Mouse (Mus musculus) hindlimb bud, embryonic 11.5 days (tissue): Measurements from ENCODE around the gene Frat1.

ENCODE experiments used
- DNase-seq: peaks from one replicate; pipeline ENCODE4 v3.0.0-alpha.2; 2012; ENCODE audit warnings: low read depth, low spot score; ENCODE audit errors: extremely low spot score

Gene Frat1

DNA sequence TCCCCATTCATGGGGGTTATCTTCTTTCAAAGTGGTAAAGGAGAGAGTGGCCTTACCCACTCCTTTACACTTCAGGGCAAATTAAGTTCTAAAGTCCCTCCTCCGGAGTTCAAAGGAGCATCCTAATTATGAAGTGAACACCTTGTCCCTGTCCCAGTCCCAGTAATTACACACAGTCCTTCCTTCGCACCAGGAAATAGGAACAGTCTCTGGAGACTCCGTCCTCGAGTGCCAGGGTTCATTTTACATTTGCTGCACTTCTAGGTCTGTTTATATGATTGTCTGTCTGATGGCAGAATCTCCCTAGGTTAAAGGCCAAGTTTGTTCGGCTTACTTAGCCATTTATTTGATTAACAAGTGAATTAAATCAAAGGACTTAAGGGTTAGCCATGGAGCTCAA is 13.4 kb upstream of the Frat1 start:
- DNase-seq, result no peak

DNA sequence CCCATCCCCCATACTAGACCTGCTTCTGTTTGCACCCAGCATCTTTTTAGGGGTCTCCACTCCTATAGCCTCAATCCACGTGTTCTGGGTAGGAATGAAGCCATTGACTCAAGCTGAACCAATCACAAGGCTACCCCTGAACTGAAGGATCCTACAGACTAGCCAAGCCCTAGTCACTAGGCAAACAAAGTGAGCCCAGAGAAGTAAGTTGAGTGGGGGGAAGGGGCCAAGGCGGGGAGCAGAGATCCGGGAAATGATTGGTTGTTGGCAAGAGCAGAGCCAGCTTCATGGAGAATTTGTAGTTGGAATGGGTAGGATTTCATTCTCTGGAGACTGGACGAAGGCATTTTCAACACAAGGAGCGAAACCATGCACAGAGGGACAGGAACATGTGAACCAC is 12.9 kb upstream of the Frat1 start:
- DNase-seq, result no peak

- DNase-seq, result no peak
Measured at GRCm38 (mm10) chr19:41817325-41817724, 12.4 kb upstream of the Frat1 start.

GRCm38 (mm10) chr19:41818749-41819148 is 11.0 kb upstream of the Frat1 start:
- no peak for DNase-seq

GRCm38 (mm10) chr19:41821436-41821835 is 8.3 kb upstream of the Frat1 start:
- no peak for DNase-seq

DNA sequence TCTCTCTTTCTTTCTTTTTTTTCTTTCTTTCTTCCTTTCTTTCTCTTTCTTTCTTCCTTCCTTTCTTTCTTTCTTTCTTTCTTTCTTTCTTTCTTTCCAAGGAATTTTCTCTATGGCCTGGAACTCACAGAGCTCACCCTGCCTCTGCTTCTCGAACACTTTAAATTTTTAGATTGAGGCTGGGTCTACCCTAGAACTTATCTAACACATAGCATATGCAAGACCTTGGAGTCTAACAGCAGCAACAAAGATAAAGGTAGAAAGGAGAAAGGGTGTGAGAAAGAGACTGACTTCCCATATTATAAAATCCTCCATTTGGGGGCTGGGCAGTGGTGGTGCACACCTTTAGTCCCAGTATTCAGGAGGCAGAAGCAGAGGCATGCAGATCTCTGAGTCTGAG is 7.2 kb upstream of the Frat1 start:
- DNase-seq, result no peak

- no peak for DNase-seq
Measured at GRCm38 (mm10) chr19:41824950-41825349, 4.8 kb upstream of the Frat1 start.

- DNase-seq, result no peak
Measured at GRCm38 (mm10) chr19:41826529-41826928, 3.2 kb upstream of the Frat1 start.

DNA sequence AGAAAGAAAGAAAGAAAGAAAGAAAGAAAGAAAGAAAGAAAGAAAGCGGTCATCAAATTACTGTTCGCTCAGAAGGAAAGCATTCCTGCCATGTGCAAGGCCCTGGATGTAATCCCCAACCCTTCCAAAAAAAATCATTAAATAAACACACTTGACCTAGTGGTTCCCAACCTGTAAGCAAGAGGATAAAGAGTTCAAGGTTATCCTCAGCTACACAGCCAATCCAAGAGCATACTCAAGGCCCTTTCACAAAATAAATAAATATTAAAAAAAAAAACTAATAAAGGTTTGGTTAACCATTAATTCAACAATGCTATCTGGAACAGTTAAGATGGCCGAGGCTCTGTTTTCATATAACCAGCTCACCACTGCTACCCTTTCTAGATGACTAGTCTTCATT is 829 bp upstream of the Frat1 start:
- DNase-seq, result no peak

- DNase-seq, result no peak
Measured at GRCm38 (mm10) chr19:41830106-41831031, 599 bp downstream of the Frat1 start.

GRCm38 (mm10) chr19:41831101-41831570 is 1.4 kb downstream of the Frat1 start:
- no peak for DNase-seq

DNA sequence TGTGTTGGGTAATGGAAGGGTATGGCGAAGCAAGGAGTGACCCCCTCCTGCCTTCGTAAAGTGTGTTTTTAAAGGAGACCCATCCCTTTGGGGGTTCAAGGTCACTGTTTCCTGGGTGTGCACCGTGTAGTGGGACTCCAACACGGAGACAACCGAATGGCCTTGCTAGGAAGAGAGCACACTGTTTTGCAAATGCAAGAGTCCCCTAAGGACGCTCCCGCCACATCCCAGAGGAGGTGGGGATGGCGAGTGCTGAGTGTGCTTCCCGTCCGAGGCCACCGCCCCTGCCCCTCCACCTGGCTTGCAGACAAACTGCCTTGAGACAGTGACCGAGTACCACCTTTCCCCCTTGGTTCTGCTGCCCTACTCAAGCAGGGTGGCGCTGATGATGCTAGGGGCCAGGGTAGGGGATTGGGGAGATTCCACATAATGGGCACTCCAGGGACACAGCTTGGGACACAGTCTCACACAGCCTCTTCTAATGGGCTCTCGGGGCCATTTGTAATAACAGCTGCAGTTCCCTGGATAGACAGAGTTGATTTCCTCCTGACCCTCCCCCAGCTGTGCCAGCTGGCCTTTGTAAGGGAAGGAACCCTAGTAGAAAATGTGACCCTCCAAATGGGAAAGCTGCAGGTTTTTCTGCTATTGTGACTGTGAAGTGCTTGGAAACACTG is 2.1 kb downstream of the Frat1 start:
- DNase-seq, result no peak

GRCm38 (mm10) chr19:41832501-41833201 is 2.9 kb downstream of the Frat1 start:
- no peak for DNase-seq

DNA sequence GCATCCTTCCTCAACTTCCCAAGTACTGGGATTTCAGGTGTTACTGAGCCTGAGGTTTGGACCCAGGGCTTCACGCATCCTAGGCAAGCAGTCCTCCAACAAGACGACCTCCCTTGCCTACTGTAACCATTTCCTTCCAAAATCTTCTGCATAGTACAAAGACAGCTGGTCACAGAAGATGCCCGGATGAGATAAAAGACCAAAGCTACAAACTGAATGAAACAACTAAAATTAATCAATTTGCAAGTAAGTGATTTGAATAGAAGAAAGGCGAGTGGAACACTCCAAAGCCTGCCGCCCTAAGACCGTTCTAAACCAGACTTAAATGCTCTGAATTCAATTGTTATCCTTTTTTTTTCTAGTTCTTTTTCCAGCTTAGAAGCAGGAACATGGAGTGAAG is 5.6 kb downstream of the Frat1 start:
- no peak for DNase-seq

DNA sequence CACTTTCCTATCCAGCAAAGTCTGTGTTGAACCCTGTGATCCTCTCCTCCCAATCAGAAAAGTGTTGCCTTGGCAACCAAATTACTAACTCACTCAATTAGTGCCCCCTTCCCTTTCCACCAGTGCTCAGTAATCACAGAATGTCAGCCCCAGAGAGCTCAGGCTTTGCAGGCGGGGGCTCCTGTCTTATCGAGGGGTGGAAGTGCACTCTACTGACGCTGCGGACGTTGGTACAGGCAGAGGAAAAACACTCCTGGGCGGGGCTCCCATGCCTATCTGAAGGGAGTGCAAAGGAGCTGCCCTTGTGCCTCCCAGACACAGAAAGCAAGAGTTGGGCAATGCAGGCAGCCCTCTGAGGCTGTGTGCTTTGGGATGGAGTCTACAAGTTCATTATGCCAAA is 6.0 kb downstream of the Frat1 start:
- no peak for DNase-seq

GRCm38 (mm10) chr19:41836719-41837118 is 6.9 kb downstream of the Frat1 start:
- DNase-seq, result no peak

DNA sequence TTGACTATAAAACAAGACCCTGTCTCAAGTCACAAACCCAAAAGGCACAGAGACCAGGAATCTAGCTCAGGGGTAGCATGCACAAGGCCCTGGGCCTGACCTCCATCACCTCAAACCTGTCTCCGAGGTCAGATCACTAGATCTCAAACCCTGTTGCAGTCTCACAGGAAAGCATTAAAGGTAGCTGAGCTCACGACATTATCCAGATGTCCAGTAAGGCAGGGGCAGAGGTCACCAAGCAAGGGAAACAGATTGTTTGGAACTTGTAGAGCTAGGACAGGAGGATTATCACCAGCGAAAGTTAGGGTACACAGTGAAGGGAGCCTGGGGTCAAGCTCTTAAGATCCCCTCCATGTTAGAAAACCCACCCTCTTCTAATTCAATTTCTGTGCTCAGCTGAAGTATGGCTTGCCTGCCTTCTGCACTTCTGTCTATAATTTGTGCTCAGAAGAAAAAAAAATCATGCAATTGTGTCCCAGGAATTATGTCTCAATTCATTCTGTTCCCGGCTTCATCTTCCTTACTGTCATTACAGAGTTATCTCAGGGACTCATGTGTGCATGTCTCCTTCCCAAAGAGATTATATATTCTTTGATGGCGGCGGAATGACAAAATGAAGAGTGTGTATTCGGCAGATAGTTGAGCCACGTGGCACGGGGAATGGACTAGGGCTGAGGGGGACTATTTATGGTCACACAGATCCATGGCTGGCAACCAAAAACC is 7.6 kb downstream of the Frat1 start:
- no peak for DNase-seq

GRCm38 (mm10) chr19:41837917-41838261 is 8.1 kb downstream of the Frat1 start:
- DNase-seq, result no peak

GRCm38 (mm10) chr19:41838808-41839207 is 9.0 kb downstream of the Frat1 start:
- DNase-seq, result no peak

GRCm38 (mm10) chr19:41839685-41840084 is 9.9 kb downstream of the Frat1 start:
- DNase-seq, result no peak

GRCm38 (mm10) chr19:41841105-41841750 is 11.5 kb downstream of the Frat1 start:
- DNase-seq, result no peak
